Mouse (Mus musculus): Measurements from ENCODE around the gene Ahsa1. TPM values are rescaled to one million over a fixed set of nuclear protein-coding genes. Genes with fewer than 3 reads are reported as not detected.
A peak's percentile ranks its signal among the peaks of the same experiment; 100 is the strongest.

Gene Ahsa1
- polyA plus RNA-seq (2021), result 157 TPM

- in situ Hi-C loops (cut with MboI; ENCODE audit: low pct_unique_long_range_greater_than_20kb), result no loop called here
- CTCF ChIA-PET, result interaction anchor here (1.7 kb wide), 1 partner anchor 10 kb away, joined by 5 read pairs; no protein-coding TSS in a partner anchor
Observed at GRCm38 (mm10) chr12:87266108-87266826, at the start of gene Ahsa1, which contains the start of gene Vipas39. Gene Ahsa1, plus strand, starts transcription at chr12:87266479. Gene Vipas39, minus strand, starts transcription at chr12:87266256.

GRCm38 (mm10) chr12:87217596-87217995 is 48.7 kb upstream of the Ahsa1 start:
- in situ Hi-C loops (cut with MboI; ENCODE audit: low pct_unique_long_range_greater_than_20kb), result no loop called here
- DNase-seq (ENCODE audit: low read depth, low spot score) (no peak), ATAC-seq (no peak)
- no peak for TF ChIP-seq CTCF (IDR thresholded peaks at IDR 0.05)
- ChIA-PET CTCF (no interaction called here), POLR2A (no interaction called here)
- no peaks in the 10 kb centered on the region for H3K27me3 ChIP-seq

More at GRCm38 (mm10) chr12:87266108-87266826, at the start of gene Ahsa1, which contains the start of gene Vipas39:
- POLR2A ChIA-PET, result interaction anchor here (0.5 to 1.1 kb wide), 2 partner anchors 14 to 77 kb away, joined by 3 read pairs; no protein-coding TSS in a partner anchor
- no peak for TF ChIP-seq CTCF (IDR thresholded peaks at IDR 0.05)
- H3K27me3 ChIP-seq, result no peaks in the 10 kb centered on the region
- ATAC-seq (peak; percentile 96), DNase-seq (ENCODE audit: low read depth, low spot score) (peak; percentile 95)

DNA sequence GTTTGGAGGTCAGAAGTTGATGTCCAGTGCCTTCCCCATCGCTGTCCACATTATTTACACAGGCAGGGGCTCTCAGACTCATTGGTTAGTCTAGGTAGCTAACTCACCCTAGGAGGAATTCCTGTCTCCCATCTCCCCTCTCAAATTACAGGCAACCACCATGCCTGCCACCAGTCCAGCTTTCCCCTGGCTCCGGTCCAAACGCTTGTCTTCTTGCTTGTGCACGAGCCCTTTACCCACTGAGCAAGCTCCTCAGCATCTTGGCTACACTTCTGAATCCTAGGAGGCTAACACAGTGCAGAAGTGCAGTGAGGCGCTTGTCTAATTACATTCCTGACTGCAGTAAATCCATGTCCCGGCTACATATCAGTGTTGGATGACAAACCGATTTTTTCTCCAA is 46.9 kb upstream of the Ahsa1 start:
- DNase-seq (ENCODE audit: low read depth, low spot score) (peak; percentile 20), ATAC-seq (peak; percentile 65)
- TF ChIP-seq CTCF (IDR thresholded peaks at IDR 0.05), result no peak
- ChIA-PET POLR2A (no interaction called here), CTCF (interaction anchor here (0.6 kb wide), 1 partner anchor 45 kb away, joined by 3 read pairs; no protein-coding TSS in a partner anchor)
- no peaks in the 10 kb centered on the region for H3K27me3 ChIP-seq
- in situ Hi-C loops (cut with MboI; ENCODE audit: low pct_unique_long_range_greater_than_20kb), result no loop called here

DNA sequence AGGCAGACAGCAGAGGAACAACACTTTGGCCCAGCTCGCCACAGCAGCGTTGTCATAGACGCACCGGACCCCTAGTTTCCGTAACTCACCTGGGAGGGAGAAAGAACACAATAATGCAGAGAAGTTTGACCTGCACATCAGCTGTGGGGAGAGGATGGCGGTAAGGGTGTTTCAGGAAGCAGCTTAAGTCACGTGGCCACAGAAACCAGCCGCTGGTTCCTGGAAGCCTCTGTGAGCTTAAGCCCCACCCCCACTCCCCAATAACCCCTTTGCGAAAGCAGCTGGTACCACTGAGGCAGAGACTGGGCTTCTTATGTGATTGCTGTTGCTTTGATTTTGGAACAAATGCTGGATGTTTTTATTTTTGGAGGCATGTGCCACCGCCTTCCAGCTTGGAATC is 41.3 kb upstream of the Ahsa1 start:
- in situ Hi-C loops (cut with MboI; ENCODE audit: low pct_unique_long_range_greater_than_20kb), result no loop called here
- ATAC-seq (no peak), DNase-seq (ENCODE audit: low read depth, low spot score) (no peak)
- H3K27me3 ChIP-seq, result no peaks in the 10 kb centered on the region
- CTCF ChIA-PET, result no interaction called here
- TF ChIP-seq CTCF (IDR thresholded peaks at IDR 0.05), result no peak
- POLR2A ChIA-PET, result no interaction called here

DNA sequence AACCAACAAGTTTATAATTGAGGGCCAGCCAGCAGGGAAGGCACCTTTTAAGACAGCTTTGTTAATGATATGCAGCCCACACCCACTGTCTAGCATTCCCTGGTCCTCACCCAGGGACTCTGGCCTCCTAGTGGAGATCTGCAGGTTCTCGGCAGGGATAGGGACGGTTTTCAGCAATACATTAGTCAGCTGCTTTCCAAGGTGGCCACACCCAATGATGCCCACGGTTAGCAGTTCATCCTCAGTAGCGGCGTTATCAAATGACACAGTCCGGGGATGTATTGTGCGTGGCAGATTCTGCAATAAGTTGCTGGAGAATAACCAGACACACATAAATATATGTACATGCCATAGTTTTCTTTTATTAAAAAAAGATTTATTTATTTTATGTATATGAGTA is 39.5 kb upstream of the Ahsa1 start:
- in situ Hi-C loops (cut with MboI; ENCODE audit: low pct_unique_long_range_greater_than_20kb), result no loop called here
- POLR2A ChIA-PET, result no interaction called here
- ATAC-seq (no peak), DNase-seq (ENCODE audit: low read depth, low spot score) (no peak)
- TF ChIP-seq CTCF (IDR thresholded peaks at IDR 0.05), result no peak
- H3K27me3 ChIP-seq, result no peaks in the 10 kb centered on the region
- CTCF ChIA-PET, result no interaction called here

GRCm38 (mm10) chr12:87229633-87230032 is 36.6 kb upstream of the Ahsa1 start:
- no peak for DNase-seq (ENCODE audit: low read depth, low spot score)
- TF ChIP-seq CTCF (IDR thresholded peaks at IDR 0.05), result no peak
- POLR2A ChIA-PET, result no interaction called here
- CTCF ChIA-PET, result no interaction called here
- in situ Hi-C loops (cut with MboI; ENCODE audit: low pct_unique_long_range_greater_than_20kb), result no loop called here
- no peaks in the 10 kb centered on the region for H3K27me3 ChIP-seq
- ATAC-seq, result no peak

DNA sequence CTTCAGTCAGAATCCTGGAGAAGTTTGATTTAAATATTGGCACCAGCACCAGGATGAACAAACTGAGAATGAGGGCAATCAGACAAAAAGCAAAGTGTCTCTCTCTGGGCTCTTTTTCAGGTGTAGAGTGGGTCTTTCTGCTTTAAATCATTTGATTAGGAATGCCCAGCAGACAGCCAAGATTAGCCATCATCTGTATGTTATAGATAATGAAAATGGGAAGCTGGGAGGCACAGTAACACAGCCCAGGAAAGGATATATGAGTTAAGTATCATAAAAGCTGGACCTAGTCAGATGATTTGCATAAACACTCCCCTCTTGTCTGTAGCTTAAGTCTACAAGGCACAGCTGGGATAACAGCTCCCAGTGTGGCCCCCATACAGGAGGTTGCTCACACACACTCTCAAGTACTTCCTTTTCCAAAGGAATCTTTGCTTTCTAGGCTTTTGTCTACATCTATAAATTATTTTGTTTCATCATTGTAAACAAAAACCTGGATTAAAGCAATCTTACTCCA is 35.8 kb upstream of the Ahsa1 start:
- in situ Hi-C loops (cut with MboI; ENCODE audit: low pct_unique_long_range_greater_than_20kb), result no loop called here
- ChIA-PET CTCF (no interaction called here), POLR2A (no interaction called here)
- TF ChIP-seq CTCF (IDR thresholded peaks at IDR 0.05), result no peak
- DNase-seq (ENCODE audit: low read depth, low spot score) (no peak), ATAC-seq (no peak)
- H3K27me3 ChIP-seq, result no peaks in the 10 kb centered on the region

DNA sequence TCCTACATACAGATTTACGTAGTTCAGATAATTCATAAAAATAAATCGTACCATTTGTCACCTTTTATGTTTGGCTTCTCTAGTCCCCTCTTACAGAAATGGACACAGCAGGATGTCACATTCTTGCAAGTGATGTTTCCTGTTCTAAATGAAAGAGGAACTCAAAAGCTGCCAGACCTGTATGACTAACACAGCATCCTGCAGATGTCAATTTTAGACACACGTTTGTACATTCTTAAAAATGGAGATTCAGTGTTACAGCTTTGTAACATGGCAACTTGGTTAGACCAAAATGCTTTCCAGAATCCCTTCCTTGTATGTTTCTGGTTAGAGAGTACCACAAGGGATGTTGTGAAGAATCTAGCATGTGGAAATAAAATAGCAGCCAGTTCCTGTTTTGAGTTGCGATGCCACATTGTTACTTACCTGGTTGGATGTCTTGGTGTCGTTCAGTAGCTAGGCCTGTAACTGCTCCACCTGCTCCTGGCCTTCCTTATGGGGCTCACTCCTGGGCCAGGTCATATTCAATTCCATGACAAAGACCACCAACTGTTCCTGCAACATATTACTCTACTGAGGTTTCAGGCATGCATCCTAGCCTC is 29.3 kb upstream of the Ahsa1 start:
- POLR2A ChIA-PET, result interaction anchor here (0.6 kb wide), 1 partner anchor 76 kb away, joined by 3 read pairs; no protein-coding TSS in a partner anchor
- DNase-seq (ENCODE audit: low read depth, low spot score) (no peak), ATAC-seq (no peak)
- no peak for TF ChIP-seq CTCF (IDR thresholded peaks at IDR 0.05)
- CTCF ChIA-PET, result no interaction called here
- in situ Hi-C loops (cut with MboI; ENCODE audit: low pct_unique_long_range_greater_than_20kb), result no loop called here
- no peaks in the 10 kb centered on the region for H3K27me3 ChIP-seq

GRCm38 (mm10) chr12:87238632-87239031 is 27.6 kb upstream of the Ahsa1 start, which contains the start of gene Noxred1:
Gene Noxred1, minus strand, starts transcription at chr12:87238732.
- TF ChIP-seq CTCF (IDR thresholded peaks at IDR 0.05), result no peak
- DNase-seq (ENCODE audit: low read depth, low spot score), result no peak
- in situ Hi-C loops (cut with MboI; ENCODE audit: low pct_unique_long_range_greater_than_20kb), result no loop called here
- ChIA-PET POLR2A (no interaction called here), CTCF (no interaction called here)
- ATAC-seq, result no peak
- H3K27me3 ChIP-seq, result no peaks in the 10 kb centered on the region

- ChIA-PET POLR2A (no interaction called here), CTCF (no interaction called here)
- no peaks in the 10 kb centered on the region for H3K27me3 ChIP-seq
- in situ Hi-C loops (cut with MboI; ENCODE audit: low pct_unique_long_range_greater_than_20kb), result no loop called here
- ATAC-seq (no peak), DNase-seq (ENCODE audit: low read depth, low spot score) (no peak)
- TF ChIP-seq CTCF (IDR thresholded peaks at IDR 0.05), result no peak
Observed at GRCm38 (mm10) chr12:87250161-87250560, 16.1 kb upstream of the Ahsa1 start.

DNA sequence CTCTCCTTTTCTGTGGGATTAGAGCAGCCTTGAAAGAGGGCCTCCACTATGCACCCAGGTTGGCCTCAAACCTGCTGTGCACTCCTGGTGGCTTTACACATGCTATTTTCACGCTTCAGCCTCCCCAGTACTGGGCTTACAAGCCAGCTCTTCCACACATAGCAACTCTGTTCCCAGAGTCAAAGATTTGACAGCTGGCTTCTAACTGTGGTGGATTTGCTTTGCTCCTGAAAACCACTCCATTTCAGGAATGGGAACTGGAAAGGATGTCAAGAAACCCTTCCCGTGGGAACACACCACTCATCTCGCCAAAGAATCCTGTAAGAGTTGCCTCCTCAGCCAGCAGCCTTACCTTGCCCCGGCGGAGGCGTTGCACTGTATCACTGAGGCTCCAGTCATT is 12.4 kb upstream of the Ahsa1 start:
- in situ Hi-C loops (cut with MboI; ENCODE audit: low pct_unique_long_range_greater_than_20kb), result no loop called here
- DNase-seq (ENCODE audit: low read depth, low spot score) (no peak), ATAC-seq (no peak)
- TF ChIP-seq CTCF (IDR thresholded peaks at IDR 0.05), result no peak
- H3K27me3 ChIP-seq, result no peaks in the 10 kb centered on the region
- ChIA-PET POLR2A (no interaction called here), CTCF (no interaction called here)
